Mouse (Mus musculus) forebrain, embryonic 12.5 days (tissue): ENCODE measurements around the gene Rad51. TPM values are rescaled to one million over a fixed set of nuclear protein-coding genes. Genes with fewer than 3 reads are reported as not detected.

Experiments used
- ATAC-seq: fragments of 200-750 bp; cut with Nextera tagmentation; 2 replicates; pipeline ENCODE4 v1.8.0; 2017; ENCODE audit warnings: moderate TSS enrichment; ENCODE audit not compliant: low FRiP score
- H3K27ac ChIP-seq: fragments of 300-500 bp; sonication (generic); 2 replicates; pipeline ENCODE4 v1.5.1; 2016; ENCODE audit warnings: mild to moderate bottlenecking
- H3K27me3 ChIP-seq: fragments of 300-500 bp; sonication (generic); 2 replicates; pipeline ENCODE4 v1.6.1; 2016; ENCODE audit warnings: mild to moderate bottlenecking
- H3K36me3 ChIP-seq: fragments of 300-500 bp; sonication (generic); replicated peaks from 2 replicates; pipeline ENCODE4 v1.6.1; 2016; ENCODE audit warnings: mild to moderate bottlenecking
- H3K4me1 ChIP-seq: fragments of 300-500 bp; sonication (generic); 2 replicates; pipeline ENCODE4 v1.6.1; 2016
- H3K4me2 ChIP-seq: fragments of 300-500 bp; sonication (generic); 2 replicates; pipeline ENCODE4 v1.6.1; 2016; ENCODE audit warnings: mild to moderate bottlenecking, moderate library complexity
- H3K4me3 ChIP-seq: fragments of 300-500 bp; sonication (generic); replicated peaks from 2 replicates; pipeline ENCODE4 v1.5.1; 2016; ENCODE audit warnings: mild to moderate bottlenecking
- H3K9ac ChIP-seq: fragments of 300-500 bp; sonication (generic); 2 replicates; pipeline ENCODE4 v1.6.1; 2016; ENCODE audit warnings: mild to moderate bottlenecking
- H3K9me3 ChIP-seq: fragments of 300-500 bp; sonication (generic); 2 replicates; pipeline ENCODE4 v1.6.1; 2016
- WGBS: fragments of 180-500 bp; shearing (Covaris S2); methylation state at CpG from one replicate; pipeline ENCODE4 v1.1.7; 2016; 5-methylcytosine and 5-hydroxymethylcytosine counted together
- polyA plus RNA-seq: library from polyadenylated mRNA; unstranded; fragments of >200 nt; fragmentation: Nextera tagmentation; extraction: Ambion mirVana; gene quantifications from 2 replicates; pipeline ENCODE4 v1.2.1, GENCODE M21; 2016

Gene Rad51
- polyA plus RNA-seq, 1 experiment from 2014 or later = 66.5 TPM

DNA sequence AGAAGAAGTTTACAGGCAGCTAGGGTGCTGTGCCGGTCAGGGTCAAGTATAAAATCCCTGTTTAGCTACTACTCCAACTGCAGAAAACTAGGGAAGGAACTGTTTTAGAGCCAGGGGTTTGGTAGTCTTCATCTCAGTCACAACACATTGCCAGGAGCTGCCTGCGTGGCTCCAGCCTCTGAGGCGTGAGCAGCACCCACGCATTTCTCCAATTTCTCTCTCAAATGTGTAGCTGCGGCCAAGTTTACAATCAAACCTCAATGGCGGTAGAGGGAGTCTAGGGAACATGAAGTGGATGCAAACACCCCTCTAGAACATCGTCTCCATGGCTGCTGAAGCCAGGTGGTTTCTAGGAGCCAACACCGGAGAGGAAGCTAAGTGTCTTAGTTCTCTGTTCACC, 35.2 kb downstream of the Rad51 start:
- no peaks in the 10 kb centered on the region for H3K9me3 ChIP-seq

DNA sequence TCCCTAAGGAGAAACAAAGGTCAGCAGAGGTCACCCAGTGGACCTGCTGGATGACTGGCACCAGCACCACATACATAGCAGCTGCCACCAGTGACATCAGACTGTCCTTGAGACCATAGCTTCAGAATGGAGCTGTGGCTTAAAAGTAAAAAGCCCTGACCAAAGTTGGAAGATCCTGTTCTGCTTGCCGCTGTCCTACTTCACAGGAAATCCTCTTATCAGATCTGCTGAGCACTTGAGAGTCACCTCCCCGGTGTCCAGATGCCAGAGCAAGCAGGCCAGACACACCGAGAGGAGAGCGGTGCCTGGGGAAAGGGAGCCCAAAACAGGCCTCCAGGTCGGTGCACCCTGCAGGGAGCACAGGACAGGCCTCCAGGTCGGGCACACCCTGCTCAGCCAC, 39.7 kb downstream of the Rad51 start:
- WGBS = 86% methylated on average over 6 of the region's 6 CpGs
- Histone ChIP-seq H3K36me3 (peaks cover 69% of the 10 kb centered on the region), H3K27ac (no peak overlapping the region), H3K9ac (no peak overlapping the region), H3K4me2 (no peak overlapping the region), H3K27me3 (no peaks in the 10 kb centered on the region), H3K4me3 (no peak overlapping the region), H3K9me3 (no peaks in the 10 kb centered on the region), H3K4me1 (peaks cover 14% of the 10 kb centered on the region)
- no peak for ATAC-seq

More for the DNA sequence above, 35.2 kb downstream of the Rad51 start:
- H3K27ac ChIP-seq = no peak overlapping the region
- WGBS = 90% methylated on average over 8 of the region's 8 CpGs
- no peak for ATAC-seq
- H3K4me3 ChIP-seq = no peak overlapping the region
- H3K36me3 ChIP-seq = peaks cover 91% of the 10 kb centered on the region
- no peaks in the 10 kb centered on the region for H3K27me3 ChIP-seq
- no peak overlapping the region for H3K9ac ChIP-seq
- H3K4me1 ChIP-seq = no peaks in the 10 kb centered on the region
- no peak overlapping the region for H3K4me2 ChIP-seq

DNA sequence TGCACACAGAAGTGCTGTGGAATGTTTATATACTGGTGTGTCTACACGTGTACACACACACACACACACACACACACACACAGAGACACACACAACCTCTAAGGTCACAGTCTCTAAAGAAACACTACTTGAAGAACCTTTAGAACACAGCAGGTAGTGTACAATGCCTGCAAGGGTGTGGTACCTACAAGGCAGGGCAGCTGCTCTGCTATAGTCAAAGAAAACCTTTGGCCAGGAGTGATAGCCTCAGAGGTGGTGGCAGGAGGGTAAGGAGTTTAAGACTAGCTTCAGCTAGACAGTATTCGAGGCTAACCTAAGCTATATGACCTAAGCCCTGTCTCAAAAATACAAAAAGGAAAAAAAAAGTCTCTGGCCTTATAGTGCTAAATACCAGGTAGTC, 42.1 kb downstream of the Rad51 start:
- Histone ChIP-seq H3K27me3 (no peaks in the 10 kb centered on the region), H3K9me3 (no peaks in the 10 kb centered on the region)

DNA sequence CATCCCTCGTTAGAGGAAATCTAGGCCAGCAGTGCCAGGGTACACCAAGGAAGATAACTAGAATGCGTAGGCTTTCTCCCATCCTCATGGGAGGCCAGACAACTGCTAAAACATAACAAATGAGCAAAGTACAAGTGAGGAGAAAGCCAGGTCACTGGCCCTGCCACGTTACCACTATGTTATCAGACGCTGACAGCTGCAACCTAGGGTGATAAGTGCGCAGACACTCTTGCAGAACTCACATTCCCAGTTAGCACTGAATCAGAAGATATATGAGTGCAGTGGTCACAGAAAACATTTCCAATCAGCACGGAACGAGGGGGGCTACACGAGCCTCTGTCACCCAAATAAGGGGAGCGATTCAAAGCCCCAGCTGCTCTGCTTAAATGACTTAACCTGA, 42.8 kb downstream of the Rad51 start:
- Histone ChIP-seq H3K4me2 (peak overlapping the region; percentile 93), H3K4me3 (peak overlapping the region; percentile 99), H3K27me3 (0 out of 2 replicates have a peak, but pooled peaks cover 4% of the 10 kb centered on the region), H3K36me3 (peaks cover 38% of the 10 kb centered on the region), H3K4me1 (peaks cover 18% of the 10 kb centered on the region), H3K9ac (no peak overlapping the region), H3K27ac (no peak overlapping the region), H3K9me3 (no peaks in the 10 kb centered on the region)
- ATAC-seq = no peak
- 87% methylated on average over 9 of the region's 9 CpGs for WGBS

More for the DNA sequence above, 42.1 kb downstream of the Rad51 start:
- Histone ChIP-seq H3K4me2 (no peak overlapping the region), H3K27ac (no peak overlapping the region), H3K4me3 (no peak overlapping the region), H3K4me1 (peaks cover 18% of the 10 kb centered on the region), H3K9ac (no peak overlapping the region), H3K36me3 (peaks cover 45% of the 10 kb centered on the region)
- ATAC-seq = no peak
- 85% methylated on average over 2 of the region's 2 CpGs for WGBS

DNA sequence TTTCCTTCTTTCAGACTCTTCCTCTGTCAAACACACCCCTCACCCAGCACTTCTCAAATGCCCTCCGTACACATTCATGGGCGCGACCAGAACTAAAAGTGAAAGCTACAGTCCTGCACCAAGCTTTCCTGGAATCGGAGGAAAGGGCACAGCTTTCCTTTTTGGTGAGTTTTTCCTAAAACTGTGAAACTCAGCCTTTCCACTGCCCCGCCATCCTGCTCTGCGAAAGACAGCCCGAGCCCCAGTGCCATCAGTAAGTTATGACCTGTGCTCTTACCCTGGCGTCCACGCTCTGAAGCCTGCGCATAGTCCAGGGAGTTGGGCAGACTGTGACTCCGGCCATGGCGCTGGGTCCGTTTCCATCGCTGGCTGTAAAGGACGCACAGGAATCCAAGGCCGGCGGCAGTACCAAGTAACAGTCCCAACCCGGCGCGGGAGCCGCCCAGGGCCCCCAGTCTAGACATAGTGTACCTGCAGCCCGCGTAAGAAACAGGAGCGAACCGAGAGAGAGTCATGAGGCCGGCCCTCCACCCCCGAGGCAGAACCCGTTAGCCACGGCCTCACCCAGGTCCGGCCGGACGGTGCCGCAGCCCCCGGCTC, 43.6 kb downstream of the Rad51 start:
- Histone ChIP-seq H3K4me1 (peaks cover 18% of the 10 kb centered on the region), H3K4me3 (peak overlapping the region; percentile 99), H3K27me3 (0 out of 2 replicates have a peak, but pooled peaks cover 4% of the 10 kb centered on the region), H3K4me2 (peak overlapping the region; percentile 93), H3K9me3 (no peaks in the 10 kb centered on the region), H3K36me3 (peaks cover 30% of the 10 kb centered on the region), H3K9ac (peak overlapping the region; percentile 94), H3K27ac (peak overlapping the region; percentile 50; the same call in 1 of the 2 replicates)
- ATAC-seq = no peak
- 9% methylated on average over 33 of the region's 34 CpGs for WGBS

DNA sequence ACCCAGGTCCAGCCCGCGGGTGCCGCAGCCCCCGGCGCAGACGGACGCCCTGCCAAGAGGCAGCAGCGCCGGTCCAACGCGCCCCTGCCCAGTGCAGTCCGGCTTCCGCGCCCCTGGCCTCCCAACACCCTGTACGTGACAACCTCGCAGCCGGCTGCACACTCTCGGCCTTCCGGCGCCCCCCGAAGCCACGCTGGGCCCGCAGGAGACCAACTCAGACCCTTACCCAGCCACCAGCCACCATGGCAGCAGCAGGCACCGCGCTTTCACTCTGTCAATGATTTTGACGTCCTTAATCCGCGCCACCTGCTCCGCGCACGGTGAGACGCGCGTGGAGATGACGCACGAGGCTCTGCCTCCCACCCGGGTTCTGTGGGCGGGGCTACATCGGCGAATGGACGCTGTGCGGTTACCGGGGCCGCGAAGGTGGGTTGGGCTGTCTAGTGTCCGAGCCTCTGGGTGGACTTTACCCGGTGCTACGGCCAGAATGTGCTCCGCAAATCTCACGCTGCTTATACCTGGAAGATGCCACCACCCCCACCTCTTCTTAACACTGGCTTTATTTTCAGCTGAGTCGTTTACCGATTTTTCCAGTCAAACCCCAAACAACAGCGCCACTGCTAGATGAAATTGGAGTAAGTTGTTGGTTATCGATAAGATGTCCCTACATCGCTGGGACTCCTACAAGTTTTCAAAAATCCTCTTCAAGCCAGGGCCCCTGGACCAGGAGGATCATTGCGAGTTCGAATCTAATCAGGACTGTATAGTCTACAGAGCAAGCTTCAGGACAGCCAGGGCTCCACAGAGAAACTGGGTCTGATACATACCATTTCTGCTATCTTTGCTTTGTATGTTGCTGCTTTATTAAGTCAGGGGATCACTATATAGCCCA, 44.3 kb downstream of the Rad51 start, which contains the start of gene Rmdn3:
Rmdn3 (minus strand) TSS at position 354 of the 892 bp plus-strand sequence.
- Histone ChIP-seq H3K4me3 (peak within 1 kb of the TSS; percentile 99), H3K9me3 (no peaks in the 10 kb centered on the region), H3K4me1 (peaks cover 18% of the 10 kb centered on the region), H3K4me2 (peak within 1 kb of the TSS; percentile 93), H3K9ac (peak within 1 kb of the TSS; percentile 94), H3K27me3 (0 out of 2 replicates have a peak, but pooled peaks cover 4% of the 10 kb centered on the region), H3K36me3 (peaks cover 23% of the 10 kb centered on the region), H3K27ac (peak within 1 kb of the TSS; percentile 50)
- 1% methylated on average over 56 of the region's 57 CpGs for WGBS
- ATAC-seq = peak; percentile 94

DNA sequence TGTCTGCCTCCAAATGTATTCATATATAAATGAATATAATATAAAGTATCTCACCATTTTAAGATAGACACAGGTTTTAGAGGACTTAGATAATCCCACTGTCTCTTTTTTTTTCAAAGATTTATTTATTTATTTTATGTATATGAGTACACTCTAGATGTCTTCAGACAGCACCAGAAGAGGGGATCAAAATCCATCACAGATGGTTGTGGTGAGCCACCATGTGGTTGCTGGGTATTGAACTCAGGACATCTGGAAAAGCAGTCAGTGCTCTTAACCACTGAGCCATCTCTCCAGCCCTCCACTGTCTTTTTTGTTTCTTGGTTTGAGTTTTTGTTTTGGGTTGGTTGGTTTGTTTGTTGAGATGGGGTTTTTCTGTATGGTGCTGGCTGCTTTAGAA, 45.2 kb downstream of the Rad51 start:
- H3K4me3 ChIP-seq = no peak overlapping the region
- H3K9me3 ChIP-seq = no peaks in the 10 kb centered on the region
- H3K27me3 ChIP-seq = 0 out of 2 replicates have a peak, but pooled peaks cover 4% of the 10 kb centered on the region
- H3K4me1 ChIP-seq = peaks cover 18% of the 10 kb centered on the region
- no peak overlapping the region for H3K27ac ChIP-seq
- no peak for ATAC-seq
- no peak overlapping the region for H3K9ac ChIP-seq
- peaks cover 13% of the 10 kb centered on the region for H3K36me3 ChIP-seq
- no peak overlapping the region for H3K4me2 ChIP-seq

DNA sequence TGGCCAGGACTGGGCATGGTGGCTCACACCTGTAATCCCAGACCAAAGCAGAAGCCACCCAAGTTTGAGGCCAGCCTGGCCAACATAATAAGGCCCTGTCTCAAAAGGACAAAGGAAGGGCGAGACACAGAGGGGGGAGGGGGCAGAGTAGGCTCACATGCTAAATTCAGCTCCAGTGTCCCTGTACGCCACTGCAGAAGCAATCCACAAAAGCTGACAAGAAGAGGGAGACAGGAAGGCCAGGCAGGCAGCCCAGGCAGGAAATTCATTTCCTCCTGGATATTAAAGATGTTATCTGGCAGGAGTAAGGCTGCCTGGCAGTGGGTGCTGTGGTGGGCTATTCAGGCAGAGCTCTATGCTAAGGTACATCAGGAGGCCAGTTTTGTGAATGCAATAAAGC, 48.7 kb downstream of the Rad51 start:
- no peak for ATAC-seq
- Histone ChIP-seq H3K9me3 (no peaks in the 10 kb centered on the region), H3K4me3 (no peak overlapping the region), H3K36me3 (no peaks in the 10 kb centered on the region), H3K27me3 (peaks cover 25% of the 10 kb centered on the region), H3K27ac (no peak overlapping the region), H3K4me1 (peaks cover 5% of the 10 kb centered on the region), H3K9ac (no peak overlapping the region), H3K4me2 (no peak overlapping the region)
- 22% methylated on average over 2 of the region's 2 CpGs for WGBS

DNA sequence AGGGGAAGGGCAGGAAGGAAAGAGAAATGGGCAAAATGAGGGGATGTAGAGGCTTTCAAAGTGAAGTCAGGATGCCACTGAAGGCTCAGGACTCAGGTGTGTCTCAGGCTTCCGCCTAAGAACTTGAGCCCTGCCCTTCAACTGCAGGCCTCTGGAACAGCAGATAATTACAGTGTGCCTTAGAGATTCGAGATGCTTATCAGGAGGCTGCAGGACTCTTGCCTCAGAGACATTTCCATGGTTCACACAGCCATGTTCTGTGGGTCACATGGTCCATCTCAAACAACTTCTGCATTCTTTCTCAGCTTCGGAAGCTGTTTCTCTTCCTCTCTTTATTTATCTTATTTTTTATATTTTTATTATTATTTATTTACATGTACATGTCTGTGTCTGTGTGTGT, 50.5 kb downstream of the Rad51 start:
- no peak overlapping the region for H3K27ac ChIP-seq
- H3K27me3 ChIP-seq = peaks cover 44% of the 10 kb centered on the region
- H3K36me3 ChIP-seq = no peaks in the 10 kb centered on the region
- no peak overlapping the region for H3K9ac ChIP-seq
- 73% methylated on average over 3 of the region's 3 CpGs for WGBS
- H3K4me1 ChIP-seq = peaks cover 16% of the 10 kb centered on the region
- no peak overlapping the region for H3K4me2 ChIP-seq
- H3K4me3 ChIP-seq = no peak overlapping the region
- ATAC-seq = no peak
- H3K9me3 ChIP-seq = no peaks in the 10 kb centered on the region

DNA sequence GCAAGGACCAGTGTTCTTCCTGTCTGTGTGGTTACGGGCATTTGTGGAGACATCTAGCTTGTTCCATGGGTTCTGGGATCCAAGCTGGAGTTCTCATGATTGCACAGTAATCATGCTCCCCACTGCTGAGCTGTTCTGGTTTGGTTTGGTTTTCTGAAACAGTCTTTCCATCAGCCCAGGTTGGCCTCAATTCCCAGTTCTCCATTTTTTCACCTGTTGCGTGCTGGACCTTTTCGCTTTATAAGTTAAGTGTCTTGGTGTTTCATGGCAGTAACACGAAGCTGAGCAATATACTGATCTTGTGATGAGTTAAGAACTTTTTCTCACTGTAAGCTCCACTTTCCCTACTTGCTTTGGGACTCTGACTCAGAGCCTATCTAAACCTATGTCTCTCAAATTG, 51.4 kb downstream of the Rad51 start:
- no peak overlapping the region for H3K9ac ChIP-seq
- H3K4me2 ChIP-seq = no peak overlapping the region
- H3K4me3 ChIP-seq = no peak overlapping the region
- no peaks in the 10 kb centered on the region for H3K36me3 ChIP-seq
- H3K27me3 ChIP-seq = peaks cover 52% of the 10 kb centered on the region
- WGBS = 84% methylated on average over 4 of the region's 4 CpGs
- H3K4me1 ChIP-seq = peaks cover 16% of the 10 kb centered on the region
- H3K27ac ChIP-seq = no peak overlapping the region
- H3K9me3 ChIP-seq = no peaks in the 10 kb centered on the region
- ATAC-seq = no peak

DNA sequence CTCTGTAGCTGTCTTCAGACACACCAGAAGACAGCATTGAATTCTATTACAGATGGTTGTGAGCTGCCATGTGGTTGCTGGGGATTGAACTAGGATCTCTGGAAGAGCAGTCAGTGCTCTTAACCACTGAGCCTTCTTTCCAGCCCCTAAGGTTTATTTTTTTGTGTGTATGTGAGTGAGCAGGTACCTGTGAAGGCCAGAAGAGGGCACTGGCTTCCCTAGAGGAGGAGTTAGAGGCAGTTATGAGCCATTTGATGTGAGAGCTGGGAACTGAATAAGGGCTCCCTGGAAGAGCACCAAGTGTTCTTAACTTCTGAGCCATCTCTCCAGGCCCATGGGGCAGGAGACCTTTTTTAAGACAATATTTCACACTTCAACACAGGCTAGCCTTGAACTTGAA, 52.8 kb downstream of the Rad51 start:
- no peak overlapping the region for H3K27ac ChIP-seq
- no peaks in the 10 kb centered on the region for H3K36me3 ChIP-seq
- peaks cover 61% of the 10 kb centered on the region for H3K27me3 ChIP-seq
- no peak overlapping the region for H3K4me3 ChIP-seq
- no peak overlapping the region for H3K4me2 ChIP-seq
- no peaks in the 10 kb centered on the region for H3K9me3 ChIP-seq
- ATAC-seq = no peak
- no peak overlapping the region for H3K9ac ChIP-seq
- H3K4me1 ChIP-seq = peaks cover 16% of the 10 kb centered on the region

DNA sequence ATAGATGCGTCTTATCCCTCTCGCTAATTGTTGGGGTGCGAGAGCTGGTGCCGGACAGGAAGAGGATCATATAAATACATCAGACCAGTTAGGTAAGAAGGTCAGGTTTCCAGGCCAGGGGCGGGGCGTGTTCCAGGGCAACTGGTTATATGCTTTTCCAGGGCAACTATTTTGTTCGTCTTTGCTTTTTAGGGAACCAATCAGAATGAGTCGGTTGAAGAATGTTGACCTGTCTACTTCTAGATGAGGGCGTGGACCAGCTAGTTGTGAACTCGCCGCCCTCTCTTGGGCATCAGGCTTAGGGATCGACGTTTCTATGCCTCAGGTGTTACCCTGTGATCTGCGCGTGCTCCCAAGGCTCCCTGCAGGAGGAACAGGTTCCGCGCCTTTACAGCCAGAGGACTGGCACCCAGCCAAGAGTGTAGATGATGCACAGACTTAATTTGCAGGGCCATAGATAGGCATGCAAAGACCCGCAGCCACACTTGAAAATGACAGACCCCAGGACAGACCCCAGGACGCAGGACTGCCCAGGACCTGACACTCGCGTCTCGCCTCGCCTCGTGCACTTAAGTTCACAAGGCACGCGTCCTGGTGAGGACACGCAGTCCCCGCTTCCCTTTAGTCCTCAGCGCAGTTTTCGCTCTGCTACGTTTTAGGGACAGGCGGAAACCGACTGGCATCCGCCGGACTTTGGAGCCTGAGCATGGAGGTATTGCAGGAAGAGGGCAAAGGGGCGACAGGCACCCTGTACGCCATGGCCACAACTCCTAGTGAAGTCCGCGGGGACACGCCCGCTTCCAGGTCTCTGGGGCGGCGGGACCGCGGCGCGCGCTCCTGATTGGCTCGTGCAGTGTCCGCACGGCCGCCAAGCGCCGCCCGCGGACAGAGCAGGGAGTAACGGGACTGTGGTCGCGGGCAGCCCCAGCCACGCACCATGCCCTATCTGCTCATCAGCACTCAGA, 54.6 kb downstream of the Rad51 start, which contains the start of gene Gchfr:
Gchfr (plus strand) TSS at position 873 of the 965 bp plus-strand sequence.
- WGBS = under 1% methylated on average over 60 of the region's 60 CpGs
- peak within 1 kb of the TSS; percentile 91 for H3K4me2 ChIP-seq
- no peaks in the 10 kb centered on the region for H3K36me3 ChIP-seq
- peak within 1 kb of the TSS; percentile 51 for H3K4me3 ChIP-seq
- H3K4me1 ChIP-seq = peaks cover 19% of the 10 kb centered on the region
- H3K9ac ChIP-seq = peak within 1 kb of the TSS; percentile 48
- ATAC-seq = peak; percentile 86
- H3K27me3 ChIP-seq = peaks cover 61% of the 10 kb centered on the region
- no peaks in the 10 kb centered on the region for H3K9me3 ChIP-seq
- no peak within 1 kb of the TSS for H3K27ac ChIP-seq
